Mouse (Mus musculus) kidney, adult 2 months (tissue): ENCODE data around the gene Meis2. TPM values are rescaled to one million over a fixed set of nuclear protein-coding genes. Genes with fewer than 3 reads are reported as not detected.

Source experiments
- DNase-seq: peaks from one replicate; pipeline ENCODE4 v3.0.0; 2021
- H3K27ac ChIP-seq: fragments of 200-500 bp; 2 replicates; pipeline ENCODE4 v1.5.1; 2012; ENCODE audit warnings: low read depth, low read length, control low read depth, inconsistent platforms; ENCODE audit not compliant: insufficient read depth
- H3K27me3 ChIP-seq: fragments of 200-500 bp; replicated peaks from 2 replicates; pipeline ENCODE4 v1.6.1; 2012; ENCODE audit warnings: mild to moderate bottlenecking, moderate library complexity, low read length, inconsistent platforms; ENCODE audit not compliant: control insufficient read depth, insufficient read depth
- H3K36me3 ChIP-seq: fragments of 200-500 bp; 2 replicates; pipeline ENCODE4 v1.6.1; 2012; ENCODE audit warnings: mild to moderate bottlenecking, moderate library complexity, low read length, inconsistent platforms; ENCODE audit not compliant: control insufficient read depth, insufficient read depth
- H3K4me1 ChIP-seq: fragments of 200-500 bp; 2 replicates; pipeline ENCODE4 v1.6.1; 2011; ENCODE audit warnings: low read length; ENCODE audit not compliant: control insufficient read depth, insufficient read depth
- H3K4me3 ChIP-seq: fragments of 200-500 bp; 2 replicates; pipeline ENCODE4 v1.5.1; 2011; ENCODE audit warnings: mild to moderate bottlenecking, low read depth, low read length, control low read depth; ENCODE audit not compliant: insufficient read depth
- CTCF ChIP-seq: fragments of 200-500 bp; conservative IDR thresholded peaks from 2 replicates; pipeline ENCODE4 v1.5.1; 2011; ENCODE audit warnings: low read depth, mild to moderate bottlenecking, control low read depth, low read length, moderate library complexity, mixed read lengths; ENCODE audit not compliant: insufficient read depth, insufficient read length
- POLR2A ChIP-seq: fragments of 200-500 bp; IDR thresholded peaks from one replicate; pipeline ENCODE4 v1.6.1; 2011; ENCODE audit warnings: low read depth, low read length, control low read depth
- WGBS: fragments of 180-500 bp; shearing (Covaris S2); methylation state at CpG from one replicate; pipeline ENCODE4 v1.1.7; 2018; 5-methylcytosine and 5-hydroxymethylcytosine counted together
- polyA plus RNA-seq: library from polyadenylated mRNA; depleted of rRNA; stranded (reverse); fragments of >200 nt; gene quantifications from 2 replicates; pipeline ENCODE4 v1.2.3, GENCODE M21; 2012

Gene Meis2
- polyA plus RNA-seq, 1 experiment = 32.2 TPM

GRCm38 (mm10) chr2:116051906-116052614 lies 13.6 kb downstream of the Meis2 start:
- WGBS = 56% methylated on average over 9 of the region's 9 CpGs
- no peaks in the 10 kb centered on the region; the same call in 1 of the 2 replicates for H3K36me3 ChIP-seq
- H3K27ac ChIP-seq = peak overlapping the region; percentile 45; the same call in 1 of the 2 replicates
- no peak for DNase-seq
- H3K4me1 ChIP-seq = peaks cover 2% of the 10 kb centered on the region; the same call in 1 of the 2 replicates
- no peaks in the 10 kb centered on the region; the same call in 1 of the 2 replicates for H3K27me3 ChIP-seq
- no peak for TF ChIP-seq CTCF
- no peak for TF ChIP-seq POLR2A
- no peak overlapping the region for H3K4me3 ChIP-seq

GRCm38 (mm10) chr2:116049710-116050109 lies 15.9 kb downstream of the Meis2 start:
- peak overlapping the region; percentile 91 for H3K27ac ChIP-seq
- WGBS = 56% methylated on average over 9 of the region's 9 CpGs
- H3K27me3 ChIP-seq = no peaks in the 10 kb centered on the region
- H3K4me1 ChIP-seq = peaks cover 2% of the 10 kb centered on the region; the same call in 1 of the 2 replicates
- TF ChIP-seq CTCF (no peak), POLR2A (no peak)
- peak overlapping the region; percentile 44 for H3K4me3 ChIP-seq
- H3K36me3 ChIP-seq = no peaks in the 10 kb centered on the region; the same call in 1 of the 2 replicates
- peak; percentile 68 for DNase-seq

- Histone ChIP-seq H3K27me3 (no peaks in the 10 kb centered on the region), H3K27ac (peak overlapping the region; percentile 64; the same call in 1 of the 2 replicates), H3K4me3 (no peak overlapping the region), H3K4me1 (peaks cover 2% of the 10 kb centered on the region; the same call in 1 of the 2 replicates), H3K36me3 (no peaks in the 10 kb centered on the region; the same call in 1 of the 2 replicates)
- 32% methylated on average over 8 of the region's 8 CpGs for whole genome bisulfite sequencing
- DNase-seq = no peak
- no peak for TF ChIP-seq CTCF
- TF ChIP-seq POLR2A = no peak
Measured at GRCm38 (mm10) chr2:116047365-116047764, 18.3 kb downstream of the Meis2 start.

- 46% methylated on average over 7 of the region's 7 CpGs for WGBS
- DNase-seq = no peak
- no peak overlapping the region for H3K27ac ChIP-seq
- TF ChIP-seq CTCF (no peak), POLR2A (no peak)
- no peaks in the 10 kb centered on the region for H3K36me3 ChIP-seq
- no peak overlapping the region for H3K4me3 ChIP-seq
- peaks cover 2% of the 10 kb centered on the region; the same call in 1 of the 2 replicates for H3K4me1 ChIP-seq
- H3K27me3 ChIP-seq = no peaks in the 10 kb centered on the region
Measured at GRCm38 (mm10) chr2:116045048-116045447, 20.6 kb downstream of the Meis2 start.

GRCm38 (mm10) chr2:116042934-116043698 lies 22.5 kb downstream of the Meis2 start:
- DNase-seq = no peak
- TF ChIP-seq POLR2A (no peak), CTCF (no peak)
- Histone ChIP-seq H3K36me3 (no peaks in the 10 kb centered on the region), H3K27ac (0 out of 2 replicates have a peak overlapping the region, but pooled peaks have one; percentile 5), H3K4me3 (no peak overlapping the region), H3K27me3 (no peaks in the 10 kb centered on the region), H3K4me1 (no peaks in the 10 kb centered on the region; the same call in 1 of the 2 replicates)
- 67% methylated on average over 12 of the region's 12 CpGs for WGBS

- Histone ChIP-seq H3K36me3 (no peaks in the 10 kb centered on the region), H3K4me3 (no peak overlapping the region), H3K27ac (no peak overlapping the region), H3K27me3 (no peaks in the 10 kb centered on the region), H3K4me1 (no peaks in the 10 kb centered on the region; the same call in 1 of the 2 replicates)
- TF ChIP-seq POLR2A (no peak), CTCF (no peak)
- WGBS = 57% methylated on average over 9 of the region's 9 CpGs
- no peak for DNase-seq
Measured at GRCm38 (mm10) chr2:116042447-116042846, 23.2 kb downstream of the Meis2 start.
